Mouse (Mus musculus) testis, adult 2 months (tissue): ENCODE data around the gene Tacc2. TPM values are rescaled to one million over a fixed set of nuclear protein-coding genes. Genes with fewer than 3 reads are reported as not detected.
A peak's percentile ranks its signal among the peaks of the same experiment; 100 is the strongest.

ENCODE experiments used
- H3K27ac ChIP-seq: fragments of 200-500 bp; 2 replicates; pipeline ENCODE4 v1.5.1; 2012; ENCODE audit warnings: low read depth, low read length; ENCODE audit not compliant: control insufficient read depth, insufficient read depth
- H3K27me3 ChIP-seq: fragments of 200-500 bp; 2 replicates; pipeline ENCODE4 v1.6.1; 2012; ENCODE audit warnings: mild to moderate bottlenecking, low read length, moderate library complexity; ENCODE audit not compliant: control insufficient read depth, insufficient read depth
- H3K36me3 ChIP-seq: fragments of 200-500 bp; 2 replicates; pipeline ENCODE4 v1.6.1; 2012; ENCODE audit warnings: mild to moderate bottlenecking, low read length; ENCODE audit not compliant: control insufficient read depth, insufficient read depth
- H3K4me1 ChIP-seq: fragments of 200-500 bp; 2 replicates; pipeline ENCODE4 v1.6.1; 2012; ENCODE audit warnings: low read length; ENCODE audit not compliant: control insufficient read depth, insufficient read depth
- H3K4me3 ChIP-seq: fragments of 200-500 bp; 2 replicates; pipeline ENCODE4 v1.5.1; 2012; ENCODE audit warnings: low read depth, mild to moderate bottlenecking, low read length, moderate library complexity, mixed read lengths; ENCODE audit not compliant: control insufficient read depth
- CTCF ChIP-seq: fragments of 200-500 bp; IDR thresholded peaks from 2 replicates; pipeline ENCODE4 v1.5.1; 2012; ENCODE audit warnings: low read depth, mild to moderate bottlenecking, inconsistent platforms, low read length, moderate library complexity; ENCODE audit not compliant: control insufficient read depth, insufficient read depth, insufficient replicate concordance
- POLR2A ChIP-seq: fragments of 200-500 bp; IDR thresholded peaks from 2 replicates; pipeline ENCODE4 v1.6.1; 2012; ENCODE audit warnings: low read depth, mild to moderate bottlenecking, inconsistent platforms, low read length, moderate library complexity; ENCODE audit not compliant: control insufficient read depth
- polyA plus RNA-seq: library from polyadenylated mRNA; depleted of rRNA; stranded (reverse); fragments of >200 nt; gene quantifications from 2 replicates; pipeline ENCODE4 v1.2.3, GENCODE M21; 2012

Gene Tacc2
- polyA plus RNA-seq, 1 experiment = 6.5 TPM

GRCm38 (mm10) chr7:130762071-130762897 is 185.0 kb downstream of the Tacc2 start:
- no peak overlapping the region for H3K27ac ChIP-seq

GRCm38 (mm10) chr7:130764160-130764559 is 186.9 kb downstream of the Tacc2 start:
- TF ChIP-seq CTCF = no peak
- TF ChIP-seq POLR2A = no peak
- Histone ChIP-seq H3K27ac (no peak overlapping the region), H3K4me3 (no peak overlapping the region), H3K4me1 (no peaks in the 10 kb centered on the region), H3K27me3 (no peaks in the 10 kb centered on the region), H3K36me3 (no peaks in the 10 kb centered on the region)

More at GRCm38 (mm10) chr7:130762071-130762897, 185.0 kb downstream of the Tacc2 start:
- Histone ChIP-seq H3K36me3 (no peaks in the 10 kb centered on the region), H3K4me1 (no peaks in the 10 kb centered on the region), H3K27me3 (no peaks in the 10 kb centered on the region), H3K4me3 (no peak overlapping the region)
- peak; percentile 61; the same call in 1 of the 2 replicates for TF ChIP-seq CTCF
- TF ChIP-seq POLR2A = no peak

- Histone ChIP-seq H3K27me3 (no peaks in the 10 kb centered on the region), H3K4me1 (no peaks in the 10 kb centered on the region), H3K36me3 (no peaks in the 10 kb centered on the region), H3K4me3 (peak overlapping the region; percentile 6; the same call in 1 of the 2 replicates), H3K27ac (no peak overlapping the region)
- no peak for TF ChIP-seq POLR2A
- TF ChIP-seq CTCF = no peak
These were observed 189.4 kb downstream of the Tacc2 start for GRCm38 (mm10) chr7:130766411-130767170.

GRCm38 (mm10) chr7:130768151-130768550 is 190.9 kb downstream of the Tacc2 start:
- no peak overlapping the region for H3K27ac ChIP-seq
- no peaks in the 10 kb centered on the region for H3K36me3 ChIP-seq
- no peaks in the 10 kb centered on the region for H3K27me3 ChIP-seq
- no peak overlapping the region for H3K4me3 ChIP-seq
- no peak for TF ChIP-seq POLR2A
- no peak for TF ChIP-seq CTCF
- H3K4me1 ChIP-seq = no peaks in the 10 kb centered on the region

GRCm38 (mm10) chr7:130770707-130771106 is 193.5 kb downstream of the Tacc2 start:
- no peak overlapping the region for H3K4me3 ChIP-seq
- no peaks in the 10 kb centered on the region for H3K36me3 ChIP-seq
- H3K27me3 ChIP-seq = no peaks in the 10 kb centered on the region
- peaks cover 6% of the 10 kb centered on the region for H3K4me1 ChIP-seq
- TF ChIP-seq CTCF (peak; percentile 75; the same call in 1 of the 2 replicates), POLR2A (no peak)
- no peak overlapping the region for H3K27ac ChIP-seq

GRCm38 (mm10) chr7:130773171-130773830 is 196.1 kb downstream of the Tacc2 start:
- Histone ChIP-seq H3K27ac (no peak overlapping the region), H3K27me3 (no peaks in the 10 kb centered on the region), H3K4me3 (peak overlapping the region; percentile 22)

More at GRCm38 (mm10) chr7:130773171-130773830, 196.1 kb downstream of the Tacc2 start:
- no peaks in the 10 kb centered on the region for H3K36me3 ChIP-seq
- peaks cover 6% of the 10 kb centered on the region for H3K4me1 ChIP-seq
- TF ChIP-seq CTCF (peak; percentile 43; the same call in 1 of the 2 replicates), POLR2A (no peak)
